Mouse (Mus musculus): Measurements from ENCODE around the gene Lipa. TPM values are rescaled to one million over a fixed set of nuclear protein-coding genes. Genes with fewer than 3 reads are reported as not detected.
A peak's percentile ranks its signal among the peaks of the same experiment; 100 is the strongest.

Gene Lipa
- polyA plus RNA-seq (2015; fragmentation: Nextera tagmentation; extraction: Ambion mirVana), result 12.7 and 13.6 TPM in 2 replicates

DNA sequence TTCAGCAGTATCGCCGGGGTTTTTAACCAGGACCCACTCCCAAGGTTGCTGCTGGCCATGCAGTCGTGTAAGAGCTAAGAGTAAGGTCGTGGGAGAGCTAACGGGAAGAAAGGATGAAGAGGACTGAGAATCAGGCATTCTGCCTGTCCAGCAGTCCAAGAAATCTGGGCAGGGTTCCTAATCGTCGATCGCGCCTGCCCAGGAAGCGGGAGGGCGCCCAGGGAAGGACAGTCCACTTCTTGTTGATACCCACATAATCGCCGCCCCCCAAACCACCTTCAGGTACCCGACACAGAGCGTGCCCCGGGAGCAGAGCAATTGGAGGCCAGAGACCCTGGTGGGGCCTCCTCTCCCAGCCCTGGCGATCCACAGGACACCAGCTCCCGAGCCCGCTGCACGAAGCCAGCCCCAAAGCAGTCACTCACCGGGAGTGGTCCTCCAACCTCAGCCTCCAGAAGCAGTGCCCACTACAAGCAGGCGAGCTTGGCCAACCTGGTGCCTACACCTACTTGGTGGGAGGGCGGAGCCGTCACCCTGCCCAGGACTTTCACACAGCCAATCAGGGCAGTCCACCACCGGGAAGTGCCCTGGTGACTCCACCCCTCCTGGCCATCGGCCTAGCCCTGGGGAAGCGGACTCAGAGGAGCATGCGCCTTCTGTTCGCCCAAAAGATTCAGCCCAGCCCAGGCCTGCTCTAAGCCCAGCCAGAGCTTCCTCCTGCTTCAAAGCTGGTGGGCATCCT, at the start of gene Lipa:
Gene Lipa (minus strand): TSS at position 534 of the 742 bp plus-strand sequence.
- Histone ChIP-seq H3K4me3 (peak within 1 kb of the TSS; percentile 69), H3K27me3 (no peaks in the 10 kb centered on the region), H3K36me3 (ENCODE audit: poor library complexity, severe bottlenecking) (no peaks in the 10 kb centered on the region), H3K27ac (no peak within 1 kb of the TSS), H3K9ac (peak within 1 kb of the TSS; percentile 74), H3K9me3 (replicated peaks) (no peaks in the 10 kb centered on the region), H3K4me2 (peak within 1 kb of the TSS; percentile 85), H3K4me1 (peaks cover 10% of the 10 kb centered on the region)
- WGBS, result under 1% methylated on average over 29 of the region's 29 CpGs
- peak; percentile 100 for ATAC-seq

DNA sequence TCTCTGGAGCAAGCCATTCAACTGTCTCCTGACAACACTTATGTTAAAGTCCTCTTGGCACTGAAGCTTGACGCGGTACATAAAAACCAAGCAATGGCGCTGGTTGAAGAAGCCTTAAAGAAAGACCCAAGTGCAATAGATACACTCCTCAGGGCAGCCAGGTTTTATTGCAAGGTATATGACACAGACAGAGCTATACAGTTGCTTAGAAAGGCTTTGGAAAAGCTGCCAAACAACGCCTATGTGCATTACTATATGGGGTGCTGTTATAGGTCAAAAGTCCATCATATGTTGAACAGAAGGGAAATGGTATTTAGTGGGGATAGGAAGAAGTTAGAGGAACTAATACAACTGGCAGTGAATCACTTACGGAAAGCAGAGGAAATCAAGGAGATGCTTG, 46.4 kb upstream of the Lipa start:
- no peaks in the 10 kb centered on the region for H3K9me3 ChIP-seq (replicated peaks)
- H3K4me3 ChIP-seq, result no peak overlapping the region
- H3K4me2 ChIP-seq, result no peak overlapping the region
- no peak for ATAC-seq
- H3K9ac ChIP-seq, result no peak overlapping the region
- no peak overlapping the region for H3K27ac ChIP-seq
- H3K4me1 ChIP-seq, result no peaks in the 10 kb centered on the region
- no peaks in the 10 kb centered on the region for H3K36me3 ChIP-seq (ENCODE audit: poor library complexity, severe bottlenecking)
- no peaks in the 10 kb centered on the region for H3K27me3 ChIP-seq
- WGBS, result 94% methylated on average over 5 of the region's 5 CpGs

- H3K36me3 ChIP-seq (ENCODE audit: poor library complexity, severe bottlenecking), result no peaks in the 10 kb centered on the region
- H3K27me3 ChIP-seq, result no peaks in the 10 kb centered on the region
- 88% methylated on average over 1 of the region's 1 CpGs for WGBS
- H3K4me3 ChIP-seq, result no peak overlapping the region
- H3K9ac ChIP-seq, result no peak overlapping the region
- no peaks in the 10 kb centered on the region for H3K9me3 ChIP-seq (replicated peaks)
- H3K4me2 ChIP-seq, result no peak overlapping the region
- ATAC-seq, result no peak
- no peaks in the 10 kb centered on the region for H3K4me1 ChIP-seq
- no peak overlapping the region for H3K27ac ChIP-seq
Observed at GRCm38 (mm10) chr19:34571080-34571479, 43.8 kb upstream of the Lipa start.

- no peak overlapping the region for H3K9ac ChIP-seq
- H3K4me1 ChIP-seq, result no peaks in the 10 kb centered on the region
- no peak overlapping the region for H3K4me3 ChIP-seq
- H3K9me3 ChIP-seq (replicated peaks), result no peaks in the 10 kb centered on the region
- H3K27me3 ChIP-seq, result no peaks in the 10 kb centered on the region
- H3K36me3 ChIP-seq (ENCODE audit: poor library complexity, severe bottlenecking), result no peaks in the 10 kb centered on the region
- 84% methylated on average over 4 of the region's 4 CpGs for WGBS
- no peak overlapping the region for H3K27ac ChIP-seq
- no peak overlapping the region for H3K4me2 ChIP-seq
- no peak for ATAC-seq
Observed at GRCm38 (mm10) chr19:34569896-34570476, 42.7 kb upstream of the Lipa start.

DNA sequence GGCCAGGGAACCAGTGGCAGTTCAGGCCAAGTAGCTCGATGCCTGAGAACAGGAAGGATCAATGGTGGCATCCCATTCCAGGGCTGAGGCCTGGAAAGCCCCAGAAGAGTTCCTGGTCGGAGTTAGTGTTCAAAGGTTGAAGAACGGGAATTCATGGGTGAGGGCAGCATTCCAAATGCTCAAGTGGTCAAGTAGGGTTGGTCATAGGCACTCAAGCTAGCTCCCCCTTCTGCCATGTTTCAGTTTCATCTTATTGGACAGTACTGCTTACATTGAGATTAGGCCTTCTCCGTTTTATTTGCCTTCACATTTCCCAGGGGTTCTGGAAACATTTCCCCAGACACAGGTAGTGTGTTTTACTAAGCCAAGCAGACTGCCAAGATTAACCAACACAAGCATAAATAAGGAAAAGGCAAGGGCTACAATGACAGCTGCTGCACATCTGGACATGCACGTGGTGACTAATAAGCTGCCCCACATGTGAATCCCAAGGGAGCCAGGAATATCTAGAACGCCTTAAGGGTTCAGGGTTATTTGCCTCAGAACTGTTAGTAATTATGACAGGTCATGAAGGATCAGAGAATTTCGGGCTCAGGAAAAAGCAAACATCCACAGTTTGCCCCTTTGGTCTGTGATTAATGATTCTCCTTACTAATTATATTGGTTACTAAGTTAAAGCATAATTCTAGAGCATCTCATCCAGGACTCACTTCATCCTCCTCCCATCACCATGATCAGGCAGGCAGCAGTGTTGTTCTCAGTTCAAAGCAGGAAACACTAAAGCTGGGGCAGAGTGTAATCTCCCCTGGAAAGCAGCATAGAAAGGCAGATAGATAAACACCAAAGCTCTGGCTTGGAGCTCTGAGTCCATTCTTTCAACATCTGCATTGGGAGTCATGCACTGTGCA, 42.0 kb upstream of the Lipa start:
- Histone ChIP-seq H3K9ac (no peak overlapping the region), H3K9me3 (replicated peaks) (no peaks in the 10 kb centered on the region), H3K36me3 (ENCODE audit: poor library complexity, severe bottlenecking) (no peaks in the 10 kb centered on the region), H3K4me1 (no peaks in the 10 kb centered on the region), H3K27ac (no peak overlapping the region), H3K4me3 (no peak overlapping the region), H3K27me3 (no peaks in the 10 kb centered on the region), H3K4me2 (no peak overlapping the region)
- WGBS, result 88% methylated on average over 7 of the region's 7 CpGs
- no peak for ATAC-seq

GRCm38 (mm10) chr19:34566178-34566784, 39.0 kb upstream of the Lipa start:
- Histone ChIP-seq H3K4me3 (no peak overlapping the region), H3K9me3 (replicated peaks) (no peaks in the 10 kb centered on the region), H3K36me3 (ENCODE audit: poor library complexity, severe bottlenecking) (no peaks in the 10 kb centered on the region), H3K9ac (no peak overlapping the region), H3K27me3 (no peaks in the 10 kb centered on the region), H3K4me2 (no peak overlapping the region), H3K27ac (no peak overlapping the region), H3K4me1 (no peaks in the 10 kb centered on the region)
- 69% methylated on average over 1 of the region's 1 CpGs for WGBS
- ATAC-seq, result no peak

DNA sequence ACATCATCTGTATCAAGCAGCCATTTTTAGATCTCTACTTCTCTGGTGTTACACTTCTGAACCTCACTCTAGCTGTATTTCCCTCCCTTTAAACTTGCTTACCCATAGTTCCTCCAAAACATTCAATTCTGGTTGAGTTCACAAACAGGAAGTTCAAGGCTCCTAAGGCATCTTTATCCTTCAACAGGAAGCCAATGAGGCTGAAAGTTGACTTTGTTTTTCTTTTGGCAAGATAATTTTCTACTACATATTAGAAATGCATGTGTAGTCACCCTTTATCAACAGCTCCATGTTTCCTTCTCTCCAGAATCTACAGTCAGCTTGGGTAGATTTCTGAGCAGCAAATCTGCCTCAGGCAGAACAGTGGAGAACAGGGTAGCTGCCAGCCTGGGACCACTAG, 35.3 kb upstream of the Lipa start:
- Histone ChIP-seq H3K4me1 (no peaks in the 10 kb centered on the region), H3K4me3 (no peak overlapping the region), H3K27ac (no peak overlapping the region), H3K9me3 (replicated peaks) (no peaks in the 10 kb centered on the region), H3K4me2 (no peak overlapping the region), H3K9ac (no peak overlapping the region), H3K27me3 (no peaks in the 10 kb centered on the region), H3K36me3 (ENCODE audit: poor library complexity, severe bottlenecking) (no peaks in the 10 kb centered on the region)
- ATAC-seq, result no peak

DNA sequence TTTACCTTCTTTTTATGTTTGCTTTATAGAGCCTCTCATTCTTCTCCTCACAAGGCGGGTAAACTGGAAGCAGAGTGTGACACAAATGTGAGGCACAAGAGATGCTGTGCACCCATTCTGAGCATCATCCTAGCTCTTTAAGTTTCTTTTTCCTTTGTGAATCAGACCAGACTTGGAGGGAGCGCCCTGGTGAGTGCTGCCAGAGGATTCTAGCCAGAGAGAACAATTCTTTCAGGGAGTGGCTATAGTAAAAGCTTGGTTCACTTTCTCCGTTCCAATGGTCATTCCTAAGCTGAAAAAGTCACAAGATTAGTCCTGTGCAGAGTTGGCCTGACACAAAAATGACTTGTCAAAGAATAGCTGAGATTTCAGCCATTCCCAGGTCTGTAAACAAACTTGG, 29.3 kb upstream of the Lipa start:
- 0 out of 2 replicates have a peak, but pooled peaks cover 3% of the 10 kb centered on the region for H3K4me1 ChIP-seq
- H3K9me3 ChIP-seq (replicated peaks), result no peaks in the 10 kb centered on the region
- H3K9ac ChIP-seq, result no peak overlapping the region
- WGBS, result 67% methylated on average over 3 of the region's 3 CpGs
- no peak overlapping the region for H3K4me2 ChIP-seq
- no peak overlapping the region for H3K27ac ChIP-seq
- ATAC-seq, result no peak
- no peaks in the 10 kb centered on the region for H3K36me3 ChIP-seq (ENCODE audit: poor library complexity, severe bottlenecking)
- no peaks in the 10 kb centered on the region for H3K27me3 ChIP-seq
- H3K4me3 ChIP-seq, result no peak overlapping the region

- Histone ChIP-seq H3K27me3 (no peaks in the 10 kb centered on the region), H3K4me2 (no peak overlapping the region), H3K36me3 (ENCODE audit: poor library complexity, severe bottlenecking) (no peaks in the 10 kb centered on the region), H3K9me3 (replicated peaks) (no peaks in the 10 kb centered on the region), H3K4me1 (0 out of 2 replicates have a peak, but pooled peaks cover 4% of the 10 kb centered on the region), H3K4me3 (no peak overlapping the region), H3K27ac (no peak overlapping the region), H3K9ac (no peak overlapping the region)
- ATAC-seq, result no peak
Observed at GRCm38 (mm10) chr19:34554061-34554460, 26.8 kb upstream of the Lipa start.

- Histone ChIP-seq H3K27me3 (no peaks in the 10 kb centered on the region), H3K9ac (no peak overlapping the region), H3K9me3 (replicated peaks) (no peaks in the 10 kb centered on the region), H3K4me3 (no peak overlapping the region), H3K4me1 (0 out of 2 replicates have a peak, but pooled peaks cover 4% of the 10 kb centered on the region), H3K4me2 (no peak overlapping the region), H3K36me3 (ENCODE audit: poor library complexity, severe bottlenecking) (no peaks in the 10 kb centered on the region), H3K27ac (no peak overlapping the region)
- no peak for ATAC-seq
- 80% methylated on average over 3 of the region's 3 CpGs for WGBS
Observed at GRCm38 (mm10) chr19:34553522-34553921, 26.2 kb upstream of the Lipa start.

- ATAC-seq, result no peak
- no peaks in the 10 kb centered on the region for H3K9me3 ChIP-seq (replicated peaks)
- 60% methylated on average over 6 of the region's 6 CpGs for WGBS
- H3K27me3 ChIP-seq, result no peaks in the 10 kb centered on the region
- H3K36me3 ChIP-seq (ENCODE audit: poor library complexity, severe bottlenecking), result no peaks in the 10 kb centered on the region
- no peak overlapping the region for H3K9ac ChIP-seq
- 0 out of 2 replicates have a peak, but pooled peaks cover 4% of the 10 kb centered on the region for H3K4me1 ChIP-seq
- no peak overlapping the region for H3K4me2 ChIP-seq
- H3K4me3 ChIP-seq, result no peak overlapping the region
- H3K27ac ChIP-seq, result no peak overlapping the region
Observed at GRCm38 (mm10) chr19:34553021-34553420, 25.7 kb upstream of the Lipa start.

DNA sequence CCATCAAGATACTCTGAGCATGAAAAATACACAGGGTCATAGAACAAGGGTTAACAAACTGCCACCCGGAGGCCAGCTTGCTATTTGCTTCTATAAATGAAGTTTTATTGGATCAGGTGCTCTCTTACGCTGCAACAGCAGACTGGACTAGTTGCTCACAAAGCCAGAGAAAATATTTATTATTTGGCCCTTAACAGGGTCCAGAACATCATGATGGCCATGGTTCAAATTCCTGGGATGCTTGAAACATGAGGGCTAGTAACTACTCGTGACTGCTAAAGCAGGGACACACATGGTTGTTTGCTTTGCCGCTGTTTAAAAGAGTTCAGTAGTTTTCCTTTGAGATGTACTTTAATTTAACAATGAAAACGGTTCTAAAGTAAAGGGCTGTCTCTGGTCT, 24.7 kb upstream of the Lipa start:
- Histone ChIP-seq H3K27me3 (no peaks in the 10 kb centered on the region), H3K4me3 (no peak overlapping the region), H3K9ac (no peak overlapping the region), H3K9me3 (replicated peaks) (no peaks in the 10 kb centered on the region), H3K27ac (no peak overlapping the region), H3K36me3 (ENCODE audit: poor library complexity, severe bottlenecking) (no peaks in the 10 kb centered on the region), H3K4me2 (0 out of 2 replicates have a peak overlapping the region, but pooled peaks have one; percentile 32), H3K4me1 (0 out of 2 replicates have a peak, but pooled peaks cover 4% of the 10 kb centered on the region)
- ATAC-seq, result no peak
- 73% methylated on average over 5 of the region's 5 CpGs for WGBS
